Mouse (Mus musculus): Measurements from ENCODE around the gene Cacna1b.

Cacna1b gene

DNA sequence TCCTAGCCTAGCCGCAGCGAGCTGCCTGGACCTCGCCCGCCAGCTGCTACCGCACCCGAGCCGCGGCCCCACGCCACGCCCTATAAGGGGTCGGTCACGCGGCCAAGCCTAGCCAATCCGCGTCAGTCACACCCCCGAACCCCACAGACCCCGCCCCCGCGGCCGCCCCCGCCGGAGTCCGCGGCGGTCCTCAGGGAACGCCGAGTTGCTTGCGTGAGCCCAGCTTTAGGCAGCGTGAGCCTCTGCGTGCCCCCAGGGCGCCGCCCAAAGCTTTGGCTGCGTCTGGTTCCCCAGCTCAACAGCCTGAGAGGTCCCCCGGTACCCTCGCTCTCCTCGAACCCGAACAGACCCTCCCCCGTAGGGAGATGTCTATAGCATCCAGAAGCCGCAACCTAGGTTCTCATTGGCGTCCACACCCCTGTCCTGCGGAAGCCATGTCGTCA, at the start of gene Cacna1b:
Cacna1b (minus strand) TSS at position 38 of the 443 bp plus-strand sequence.
- ATAC-seq (ENCODE audit: low TSS enrichment) = peak; percentile 44

GRCm38 (mm10) chr2:24809746-24810145, 46.8 kb upstream of the Cacna1b start:
- ATAC-seq (ENCODE audit: low TSS enrichment) = no peak

DNA sequence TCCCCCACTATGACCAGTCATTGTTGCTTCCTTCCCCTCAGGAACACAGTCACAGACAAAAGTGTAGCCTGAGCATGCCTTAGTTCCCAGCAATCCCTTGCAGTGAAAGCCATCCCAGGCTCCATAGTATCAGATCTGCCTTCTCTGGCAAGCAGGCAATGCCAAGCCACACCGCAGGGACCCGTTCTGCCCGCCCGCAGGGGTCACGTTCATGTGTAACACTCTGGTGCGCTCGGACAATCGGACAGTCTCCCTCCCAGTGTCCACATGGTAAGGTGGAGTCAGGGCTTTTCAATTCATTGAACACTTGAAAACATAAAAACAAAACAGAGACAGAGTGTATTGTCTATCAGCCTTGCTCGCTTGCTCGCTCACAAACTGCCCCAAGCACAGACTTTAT, 44.7 kb upstream of the Cacna1b start:
- no peak for ATAC-seq (ENCODE audit: low TSS enrichment)

DNA sequence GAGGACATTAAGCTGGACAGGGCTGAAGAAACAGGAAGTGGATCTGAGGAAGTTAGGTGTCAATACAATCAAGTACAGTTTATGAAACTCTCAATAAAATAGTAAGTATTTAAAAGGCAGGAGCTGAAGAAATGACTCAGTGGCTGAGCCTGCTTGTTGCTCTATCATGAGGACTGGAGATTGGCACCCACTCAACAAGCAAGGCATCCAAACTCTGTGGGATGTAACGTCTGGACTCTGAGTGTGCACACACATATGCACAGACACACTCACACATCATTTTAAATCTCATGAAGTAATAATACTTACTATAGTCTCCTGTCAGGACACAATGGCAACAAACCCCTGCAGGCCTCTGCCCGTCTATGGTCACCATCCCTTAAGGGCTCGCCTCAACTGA, 44.1 kb upstream of the Cacna1b start:
- peak; percentile 76 for ATAC-seq (ENCODE audit: low TSS enrichment)

- ATAC-seq (ENCODE audit: low TSS enrichment) = peak; percentile 78
Measured at GRCm38 (mm10) chr2:24806143-24806542, 43.2 kb upstream of the Cacna1b start.

GRCm38 (mm10) chr2:24805621-24806020, 42.7 kb upstream of the Cacna1b start:
- no peak for ATAC-seq (ENCODE audit: low TSS enrichment)

DNA sequence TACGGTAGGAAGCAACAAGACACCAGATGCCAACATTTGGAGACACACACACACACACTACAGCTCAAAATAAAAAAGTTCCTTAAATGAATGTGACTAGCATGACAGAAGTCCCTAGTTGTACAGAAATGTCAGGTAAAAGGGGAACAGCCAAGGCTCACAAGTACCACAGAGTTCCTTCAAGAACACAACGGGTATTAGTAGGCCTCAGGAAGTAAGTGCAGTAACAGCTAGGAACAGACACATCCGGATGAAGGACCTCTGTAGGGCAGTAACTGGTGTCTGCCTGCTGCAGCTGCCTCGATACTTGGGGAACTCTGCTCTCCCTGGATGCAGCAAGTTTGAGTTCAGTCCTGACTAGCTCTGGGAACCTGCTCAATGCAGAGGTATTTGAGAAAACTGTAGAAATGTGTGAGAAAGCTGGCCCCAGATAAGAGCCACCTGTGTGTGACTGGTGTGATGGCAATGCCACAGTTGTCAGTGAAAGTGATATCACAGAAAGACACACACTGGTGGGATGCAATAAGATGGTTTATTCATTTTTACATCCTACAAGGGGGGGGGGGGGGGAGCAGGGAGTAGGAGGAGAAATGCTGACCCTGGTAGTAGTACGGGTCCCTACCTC, 34.0 kb upstream of the Cacna1b start:
- ATAC-seq (ENCODE audit: low TSS enrichment) = no peak

DNA sequence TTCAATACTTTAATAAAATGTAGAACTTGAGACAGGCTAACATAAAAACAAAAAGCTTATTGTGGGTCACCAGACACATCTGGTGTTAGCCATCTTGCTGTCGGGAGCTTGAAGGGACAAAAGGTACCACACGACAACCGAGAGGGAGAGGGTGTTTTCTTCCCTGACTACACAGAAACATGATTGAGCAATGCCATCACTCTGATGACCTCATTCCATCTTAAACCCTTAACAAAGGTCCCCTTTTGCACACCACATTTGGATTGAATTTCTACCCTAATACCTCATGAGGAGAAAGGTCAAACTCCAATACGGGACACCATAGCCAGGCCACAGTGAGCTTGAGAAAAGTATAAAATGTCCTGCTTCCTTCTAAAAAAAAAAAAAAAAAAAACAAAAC, 24.3 kb upstream of the Cacna1b start:
- ATAC-seq (ENCODE audit: low TSS enrichment) = no peak

DNA sequence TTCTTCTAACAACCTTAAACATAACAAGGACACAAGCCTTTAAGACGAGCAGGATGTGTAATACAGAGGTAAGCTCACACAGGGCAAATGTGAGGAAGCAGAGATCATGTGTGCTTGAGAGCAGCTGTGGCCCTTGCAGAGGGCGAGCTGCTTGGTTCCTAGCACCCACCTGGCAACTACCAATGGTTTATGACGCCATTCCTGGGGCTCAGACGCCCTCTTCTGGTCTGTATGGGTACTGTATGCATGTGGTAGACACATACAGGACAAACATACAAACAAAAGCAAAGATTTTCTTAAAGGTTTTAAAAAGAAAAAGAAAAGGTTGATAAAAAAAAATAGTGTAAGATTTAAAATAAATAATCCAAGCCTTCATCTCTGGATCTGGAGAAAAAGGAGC, 18.3 kb upstream of the Cacna1b start:
- ATAC-seq (ENCODE audit: low TSS enrichment) = no peak

- ATAC-seq (ENCODE audit: low TSS enrichment) = no peak
Measured at GRCm38 (mm10) chr2:24776831-24777230, 13.9 kb upstream of the Cacna1b start.

DNA sequence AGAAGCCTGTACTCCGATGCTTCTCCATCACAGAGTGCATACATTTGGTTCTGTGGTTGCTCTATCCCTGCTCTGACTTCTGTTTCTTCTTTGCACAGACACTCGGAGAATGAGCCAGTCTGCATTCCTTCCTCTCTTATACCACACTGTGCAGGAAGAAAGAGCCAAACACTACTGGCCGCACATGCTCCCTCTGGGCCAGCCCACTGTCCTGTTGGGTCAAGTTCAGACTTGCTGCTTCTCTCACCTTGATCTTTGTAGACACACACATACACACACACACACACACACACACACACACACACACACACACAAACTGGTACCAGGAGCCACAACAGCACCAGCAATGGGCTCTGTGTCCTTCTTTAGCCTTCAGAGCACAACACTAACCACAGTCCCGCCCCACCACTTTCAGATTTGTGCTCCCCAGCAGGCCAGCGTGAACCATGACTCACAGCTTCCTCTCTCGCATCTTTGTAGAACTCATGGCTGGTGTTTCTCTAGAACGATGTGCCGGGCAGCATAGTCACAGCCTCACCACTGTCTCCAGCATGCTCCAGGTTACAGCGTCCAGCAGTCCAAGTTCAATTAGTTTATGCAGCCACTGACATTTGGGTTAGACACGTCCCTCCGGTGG, 13.1 kb upstream of the Cacna1b start:
- ATAC-seq (ENCODE audit: low TSS enrichment) = no peak

DNA sequence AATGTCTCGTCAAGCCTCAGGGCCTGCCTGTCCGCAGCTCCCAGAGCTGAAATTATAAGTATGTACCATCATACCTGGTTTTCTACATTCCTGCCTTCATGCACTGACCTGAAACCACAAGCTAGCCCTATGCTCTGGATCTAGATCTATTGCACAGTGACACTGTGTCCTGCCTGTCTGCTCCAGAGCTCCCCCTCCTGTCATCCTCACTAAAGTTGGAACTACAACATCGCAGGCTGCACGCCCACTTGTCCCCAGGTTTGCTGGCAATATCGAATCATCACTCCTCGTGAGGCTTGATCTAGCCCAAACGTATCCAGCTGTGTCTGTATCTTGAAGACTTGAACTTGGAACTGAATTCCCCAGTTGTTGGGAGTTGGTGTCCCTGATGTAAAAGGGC, 11.9 kb upstream of the Cacna1b start:
- peak; percentile 74; the same call in 1 of the 2 replicates for ATAC-seq (ENCODE audit: low TSS enrichment)

DNA sequence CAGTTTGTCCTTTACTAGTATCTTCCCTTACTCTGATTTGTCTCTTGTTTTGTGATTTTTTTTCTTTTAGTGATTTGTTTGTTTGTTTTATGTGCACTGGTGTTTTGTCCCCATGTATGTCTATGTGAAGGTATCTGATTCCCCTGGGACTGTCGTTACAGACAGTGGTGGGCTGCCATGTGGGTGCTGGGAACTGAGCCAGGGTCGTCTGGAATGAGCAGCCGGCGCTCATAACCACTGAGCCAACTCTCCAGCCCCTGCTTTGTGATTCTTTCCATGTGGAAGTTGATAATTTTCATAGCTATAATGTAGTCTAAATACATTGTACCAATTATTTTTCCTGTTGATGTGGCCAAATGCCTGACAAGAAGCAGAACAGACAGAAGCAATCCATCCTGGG, 7.9 kb upstream of the Cacna1b start:
- ATAC-seq (ENCODE audit: low TSS enrichment) = no peak

DNA sequence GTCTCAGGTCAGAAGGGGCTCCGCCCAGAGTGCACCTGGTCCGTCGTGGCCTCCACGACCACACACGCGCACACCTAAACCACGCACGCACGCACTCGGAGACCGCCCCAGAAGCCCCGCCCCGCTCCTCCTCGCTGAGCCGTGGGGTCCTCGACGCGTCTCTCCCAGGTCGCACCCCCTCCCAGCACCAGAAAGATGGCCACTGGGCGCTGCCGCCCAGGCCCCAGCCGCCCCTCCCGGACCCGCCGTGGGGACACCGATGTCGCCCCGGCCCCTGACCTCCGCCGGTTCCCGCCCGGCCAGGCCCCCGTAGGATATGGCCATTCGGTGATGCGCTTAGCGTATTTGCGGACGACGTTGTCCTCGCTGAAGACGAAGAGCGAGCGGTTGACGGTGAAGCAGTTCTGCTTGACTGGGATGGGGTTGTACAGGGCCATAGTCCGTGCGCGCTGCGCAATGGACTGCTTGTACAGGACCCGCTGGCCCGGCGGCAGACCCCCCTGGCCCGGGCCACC, 449 bp downstream of the Cacna1b start:
- ATAC-seq (ENCODE audit: low TSS enrichment) = peak; percentile 56

DNA sequence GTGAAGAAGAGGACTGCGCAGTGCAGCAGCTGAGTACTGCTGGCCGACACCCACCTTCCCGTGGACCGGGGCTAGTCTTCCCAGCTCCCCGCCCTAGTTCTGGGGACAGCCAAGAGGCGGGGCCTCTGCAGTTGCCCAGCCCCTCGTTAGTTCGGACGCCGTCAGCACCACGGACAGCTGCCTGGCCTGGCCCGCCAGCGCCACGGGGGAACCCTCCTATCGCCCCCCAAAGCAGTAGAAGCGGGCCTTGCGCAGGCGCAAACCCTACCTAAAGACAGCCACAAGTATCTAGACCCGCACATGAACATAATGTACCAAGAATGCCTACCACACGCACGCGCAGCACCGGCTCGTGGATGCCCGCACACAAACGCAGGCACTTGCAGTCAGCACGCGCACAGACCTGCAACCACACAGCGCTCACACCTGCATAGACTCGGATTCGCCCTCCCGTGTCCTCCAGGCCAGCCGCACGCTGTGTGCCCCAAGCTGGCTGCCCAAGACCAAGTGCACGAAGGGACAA, 968 bp downstream of the Cacna1b start:
- peak; percentile 75 for ATAC-seq (ENCODE audit: low TSS enrichment)

- ATAC-seq (ENCODE audit: low TSS enrichment) = no peak
Measured at GRCm38 (mm10) chr2:24755276-24755675, 7.7 kb downstream of the Cacna1b start.

DNA sequence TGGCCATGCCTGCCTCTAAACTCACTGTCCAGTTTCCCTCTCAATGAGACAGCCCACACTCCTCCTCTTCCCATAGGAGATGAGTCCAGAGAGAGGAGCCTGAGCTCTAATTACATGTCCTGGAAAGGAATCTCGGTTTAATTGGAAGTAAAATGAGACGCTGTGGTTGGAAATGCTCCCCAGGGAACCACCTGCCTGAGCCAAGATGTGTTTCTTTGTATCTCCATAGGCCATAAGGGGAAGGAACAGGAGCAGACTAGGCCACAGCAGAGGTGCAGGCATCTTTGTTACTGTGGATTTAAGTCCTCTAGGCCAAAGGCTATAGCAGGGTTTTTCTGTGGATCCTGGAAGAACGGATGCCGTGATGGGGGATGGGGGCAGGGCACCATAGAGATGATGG, 10.4 kb downstream of the Cacna1b start:
- no peak for ATAC-seq (ENCODE audit: low TSS enrichment)

DNA sequence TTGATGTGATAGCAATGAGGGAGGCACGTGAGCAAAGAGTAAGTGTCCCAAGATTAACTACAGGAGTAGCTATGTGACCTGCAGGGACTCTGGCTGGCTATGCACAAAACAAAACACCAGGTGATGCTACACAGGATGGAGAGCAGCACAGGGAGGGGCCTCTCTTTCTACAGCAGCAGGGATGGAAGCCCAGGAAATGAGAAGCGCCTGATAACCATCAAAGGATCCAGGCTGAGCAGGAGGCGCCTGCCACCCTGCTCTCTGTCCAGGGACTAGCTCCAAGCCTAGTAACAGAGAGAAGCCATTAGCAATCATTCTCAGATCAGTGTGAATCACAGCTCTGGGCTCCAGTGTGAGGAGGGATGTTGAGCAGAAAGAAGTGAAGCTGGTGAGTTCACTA, 12.9 kb downstream of the Cacna1b start:
- no peak for ATAC-seq (ENCODE audit: low TSS enrichment)

- no peak for ATAC-seq (ENCODE audit: low TSS enrichment)
Measured at GRCm38 (mm10) chr2:24747878-24748277, 15.1 kb downstream of the Cacna1b start.

GRCm38 (mm10) chr2:24739701-24740100, 23.3 kb downstream of the Cacna1b start:
- ATAC-seq (ENCODE audit: low TSS enrichment) = peak; percentile 86

GRCm38 (mm10) chr2:24733157-24733556, 29.8 kb downstream of the Cacna1b start:
- no peak for ATAC-seq (ENCODE audit: low TSS enrichment)

DNA sequence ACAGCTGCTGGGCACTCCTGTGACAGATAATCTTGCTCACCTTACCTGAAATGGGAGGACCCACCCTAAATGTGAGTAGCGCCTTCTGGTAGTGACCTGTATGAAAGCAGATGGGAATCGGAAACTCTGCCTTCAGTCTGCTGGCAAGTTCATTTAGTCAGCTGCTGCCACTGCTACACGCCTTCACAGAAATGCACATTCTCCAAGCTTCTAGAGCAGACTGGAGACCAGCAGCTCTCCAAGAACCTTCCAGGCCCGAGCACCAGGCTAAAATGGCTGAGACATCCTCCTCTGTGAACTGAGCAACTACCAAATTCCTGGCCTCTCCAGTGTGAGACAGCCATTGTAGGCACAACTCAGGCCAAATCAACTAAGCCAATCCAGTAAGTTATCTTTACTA, 37.1 kb downstream of the Cacna1b start:
- peak; percentile 58 for ATAC-seq (ENCODE audit: low TSS enrichment)

- ATAC-seq (ENCODE audit: low TSS enrichment) = no peak
Measured at GRCm38 (mm10) chr2:24719645-24720379, 43.1 kb downstream of the Cacna1b start.
